8 mouse cellular contexts compared by ENCODE assay signal in genomic region chr3:101605291-101605690, GRCm38 (mm10). TPM values are rescaled to one million over a fixed set of nuclear protein-coding genes. Genes with fewer than 3 reads are reported as not detected.
DNase-seq lines count a peak whose midpoint lies in the region; ATAC-seq and TF ChIP-seq lines count a peak whose summit lies in the region.

No protein-coding gene starts in this region.

- no peaks in the 10 kb centered on the region for H3K27me3 ChIP-seq in cerebellum, adult 2 months (ENCODE audit: control insufficient read depth, insufficient read depth, low read length)
- no peaks in the 10 kb centered on the region for H3K27me3 ChIP-seq in lung, postnatal 0 days (replicated peaks; ENCODE audit: insufficient read depth, low read length)
- H3K27me3 ChIP-seq in limb, embryonic 10.5 days (ENCODE audit: low read depth, poor library complexity, severe bottlenecking), result peaks cover 7% of the 10 kb centered on the region; the same call in 1 of the 2 replicates
- no peaks in the 10 kb centered on the region for H3K27me3 ChIP-seq in neural tube, embryonic 15.5 days (replicated peaks)

- H3K27ac ChIP-seq in cerebellum, adult 2 months (ENCODE audit: insufficient read depth, low read length), result no peak overlapping the region
- H3K27ac ChIP-seq in lung, postnatal 0 days (ENCODE audit: low read length), result no peak overlapping the region
- H3K27ac ChIP-seq in limb, embryonic 10.5 days, result peak overlapping the region; percentile 99; the same call in 1 of the 2 replicates
- H3K27ac ChIP-seq in neural tube, embryonic 15.5 days (replicated peaks), result peak overlapping the region; percentile 95

- no peak overlapping the region for H3K9ac ChIP-seq in lung, postnatal 0 days (replicated peaks; ENCODE audit: low read depth)
- peak overlapping the region; percentile 90; the same call in 1 of the 2 replicates for H3K9ac ChIP-seq in neural tube, embryonic 15.5 days (replicated peaks)

- H3K4me2 ChIP-seq in lung, postnatal 0 days (replicated peaks; ENCODE audit: low read depth, low read length), result peak overlapping the region; percentile 88
- H3K4me2 ChIP-seq in neural tube, embryonic 15.5 days, result peak overlapping the region; percentile 71

- WGBS in cerebellum, adult 2 months, result 45% methylated on average over 5 of the region's 5 CpGs
- WGBS in lung, postnatal 0 days, result 33% methylated on average over 5 of the region's 5 CpGs
- 19% methylated on average over 5 of the region's 5 CpGs for WGBS in limb, embryonic 10.5 days
- WGBS in neural tube, embryonic 15.5 days, result 25% methylated on average over 5 of the region's 5 CpGs

- no peak for ATAC-seq in lung, postnatal 0 days
- no peak for ATAC-seq in neural tube, embryonic 15.5 days (ENCODE audit: low FRiP score)

- DNase-seq in cerebellum, adult 2 months, result peak; percentile 20 to 23
- no peak for DNase-seq in cerebellum, adult 11 months
- no peak for DNase-seq in lung, postnatal 0 days (ENCODE audit: low spot score)
- no peak for DNase-seq in lung, postnatal 14 days
- no peak for DNase-seq in limb, embryonic 10.5 days (ENCODE audit: low spot score)
- no peak for DNase-seq in cerebellum, adult 11-12 months
- no peak for DNase-seq in thymus, postnatal 10 days (ENCODE audit: low spot score in 2 of 2)

- no peak for TF ChIP-seq POLR2A in cerebellum, adult 2 months (IDR thresholded peaks at IDR 0.05; ENCODE audit: borderline replicate concordance, insufficient read depth, low read length)

- no peak for TF ChIP-seq EP300 in lung, postnatal 0 days (IDR thresholded peaks at IDR 0.05)

- no peaks in the 10 kb centered on the region; the same call in 1 of the 2 replicates for H3K4me1 ChIP-seq in cerebellum, adult 2 months (ENCODE audit: control insufficient read depth, insufficient read depth, low read length)
- H3K4me1 ChIP-seq in lung, postnatal 0 days (ENCODE audit: insufficient read depth, low read depth, low read length), result peaks cover 17% of the 10 kb centered on the region; the same call in 1 of the 2 replicates
- H3K4me1 ChIP-seq in limb, embryonic 10.5 days, result peaks cover 48% of the 10 kb centered on the region
- peaks cover 46% of the 10 kb centered on the region for H3K4me1 ChIP-seq in neural tube, embryonic 15.5 days

- no peaks in the 10 kb centered on the region for H3K9me3 ChIP-seq in lung, postnatal 0 days (ENCODE audit: low read length)
- no peaks in the 10 kb centered on the region for H3K9me3 ChIP-seq in limb, embryonic 10.5 days (replicated peaks)
- H3K9me3 ChIP-seq in neural tube, embryonic 15.5 days (replicated peaks), result no peaks in the 10 kb centered on the region

- TF ChIP-seq CTCF in cerebellum, adult 2 months (IDR thresholded peaks at IDR 0.05; ENCODE audit: borderline replicate concordance, insufficient read depth, low read depth, low read length), result no peak
- TF ChIP-seq CTCF in lung, postnatal 0 days (IDR thresholded peaks at IDR 0.05), result no peak

- no peak overlapping the region for H3K4me3 ChIP-seq in cerebellum, adult 2 months (replicated peaks; ENCODE audit: insufficient read depth, low read depth, low read length)
- peak overlapping the region; percentile 84 for H3K4me3 ChIP-seq in lung, postnatal 0 days (ENCODE audit: low read depth, low read length)
- H3K4me3 ChIP-seq in limb, embryonic 10.5 days, result peak overlapping the region; percentile 97
- peak overlapping the region; percentile 83 for H3K4me3 ChIP-seq in neural tube, embryonic 15.5 days (replicated peaks)

- H3K36me3 ChIP-seq in lung, postnatal 0 days (ENCODE audit: insufficient read depth, low read length), result no peaks in the 10 kb centered on the region
- no peaks in the 10 kb centered on the region for H3K36me3 ChIP-seq in limb, embryonic 10.5 days
- no peaks in the 10 kb centered on the region for H3K36me3 ChIP-seq in neural tube, embryonic 15.5 days

RNA-seq across cellular contexts. Expression of gene Atp1a1, which starts 0.8 kb away (rescaled TPM):
- 826 and 1,031 TPM in 2 replicates for polyA plus RNA-seq in cerebellum, adult 2 months (2012; rRNA removed)
- 123 and 136 TPM in 2 replicates for polyA plus RNA-seq in lung, postnatal 0 days (2015; fragmentation: Nextera tagmentation; extraction: Ambion mirVana)
- polyA plus RNA-seq in limb, embryonic 10.5 days (2016; fragmentation: Nextera tagmentation; extraction: Ambion mirVana), result 47.7 and 53.7 TPM in 2 replicates
- polyA plus RNA-seq in neural tube, embryonic 15.5 days (2015; fragmentation: Nextera tagmentation; extraction: Ambion mirVana), result 77.2 and 88.7 TPM in 2 replicates

Comparison
In these comparisons a context has a peak if more than half of its experiments do, and no peak if none do; other contexts are left out.
1. DNase-seq: peak in cerebellum, adult 2 months (2 of 2); none in cerebellum, adult 11 months (single experiment), lung, postnatal 0 days (single experiment), lung, postnatal 14 days (single experiment), limb, embryonic 10.5 days (single experiment), cerebellum, adult 11-12 months (single experiment) and thymus, postnatal 10 days (0 of 2).
2. H3K27ac ChIP-seq: peak in limb, embryonic 10.5 days (single experiment) and neural tube, embryonic 15.5 days (single experiment); none in cerebellum, adult 2 months (single experiment) and lung, postnatal 0 days (single experiment).